Comparison of ENCODE assay signal across 24 mouse cellular contexts in the genomic region with DNA sequence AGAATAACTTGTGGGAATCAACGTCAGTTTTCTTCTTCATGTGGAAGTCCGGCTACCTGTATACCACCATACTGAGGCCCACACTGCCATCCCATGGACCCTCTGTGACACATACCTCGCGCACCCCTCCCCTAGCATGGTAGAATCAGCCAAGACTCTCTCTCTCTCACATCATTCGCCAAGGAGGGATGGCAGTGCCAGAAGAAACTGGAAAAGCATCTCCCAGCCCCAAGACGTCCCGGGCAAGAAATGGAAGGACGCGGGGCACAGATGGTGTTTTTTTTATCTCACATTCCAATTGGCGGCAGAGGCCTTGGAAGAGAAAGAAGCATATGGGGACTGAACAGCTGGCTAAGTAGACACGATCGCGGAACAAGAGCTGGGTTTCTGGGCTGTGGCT.
"Had no signal": no experiment of that assay in that cellular context is flagged by ENCODE, and none has a peak within 500 bp of the region (broad histone marks: within the 10 kb centered on the region; RNA-seq: fewer than 3 reads in every experiment).

No protein-coding gene starts in this region.

- H3K4me3 ChIP-seq: kidney, embryonic 15.5 days; limb, embryonic 10.5 days; limb, embryonic 13.5 days; liver, embryonic 12.5 days; liver, embryonic 15.5 days; lung, embryonic 15.5 days; megakaryocyte, embryonic 14.5 days; midbrain, embryonic 10.5 days; midbrain, embryonic 13.5 days; myocyte; neural tube, embryonic 13.5 days had no signal

- H3K9ac ChIP-seq: kidney, embryonic 15.5 days; limb, embryonic 13.5 days; liver, embryonic 12.5 days; liver, embryonic 15.5 days; lung, embryonic 15.5 days; midbrain, embryonic 13.5 days; neural tube, embryonic 13.5 days had no signal

- H3K27me3 ChIP-seq: kidney, embryonic 15.5 days; limb, embryonic 13.5 days; liver, embryonic 15.5 days; lung, embryonic 15.5 days; midbrain, embryonic 13.5 days; neural tube, embryonic 13.5 days had no signal

- H3K4me2 ChIP-seq: kidney, embryonic 15.5 days; limb, embryonic 13.5 days; liver, embryonic 12.5 days; liver, embryonic 15.5 days; lung, embryonic 15.5 days; midbrain, embryonic 13.5 days; neural tube, embryonic 13.5 days had no signal

- DNase-seq: kidney, postnatal 10 days; kidney, postnatal 36 days; liver; lung, adult 18-20 months; lung, postnatal 10 days; lung, postnatal 36 days; retina, postnatal 1 day; right cerebral cortex, postnatal 14 days; right cerebral cortex, postnatal 4 days; thymus, adult 2 months; thymus, postnatal 14 days had no signal

- H3K27ac ChIP-seq: kidney, embryonic 15.5 days; limb, embryonic 10.5 days; limb, embryonic 13.5 days; liver, embryonic 12.5 days; liver, embryonic 15.5 days; lung, embryonic 15.5 days; midbrain, embryonic 10.5 days; midbrain, embryonic 13.5 days; neural tube, embryonic 13.5 days; stomach, postnatal 0 days had no signal

- H3K36me3 ChIP-seq: kidney, embryonic 15.5 days; limb, embryonic 10.5 days; limb, embryonic 13.5 days; liver, embryonic 12.5 days; liver, embryonic 15.5 days; lung, embryonic 15.5 days; midbrain, embryonic 10.5 days; midbrain, embryonic 13.5 days; neural tube, embryonic 13.5 days had no signal

- H3K9me3 ChIP-seq: kidney, embryonic 15.5 days; limb, embryonic 10.5 days; limb, embryonic 13.5 days; liver, embryonic 12.5 days; liver, embryonic 15.5 days; lung, embryonic 15.5 days; megakaryocyte, embryonic 14.5 days; midbrain, embryonic 10.5 days; midbrain, embryonic 13.5 days; neural tube, embryonic 13.5 days had no signal

- ATAC-seq: liver, embryonic 12.5 days; midbrain, embryonic 13.5 days; midbrain, embryonic 16.5 days had no signal

- H3K4me1 ChIP-seq: kidney, embryonic 15.5 days; limb, embryonic 10.5 days; limb, embryonic 13.5 days; liver, embryonic 12.5 days; liver, embryonic 15.5 days; lung, embryonic 15.5 days; megakaryocyte, embryonic 14.5 days; midbrain, embryonic 13.5 days; neural tube, embryonic 13.5 days had no signal
